Mouse (Mus musculus) CH12.LX (cell line): Measurements from ENCODE around the gene Gm10260. TPM values are rescaled to one million over a fixed set of nuclear protein-coding genes. Genes with fewer than 3 reads are reported as not detected.

Experiments used
- DNase-seq: peaks from one replicate; pipeline ENCODE4 v3.0.0-alpha.2; 2013; ENCODE audit errors: extremely low read depth
- H3K27ac ChIP-seq: 2 replicates; pipeline ENCODE4 v1.5.1; 2012; ENCODE audit warnings: low read depth, mild to moderate bottlenecking, control low read depth, moderate library complexity; ENCODE audit not compliant: insufficient read depth
- H3K27me3 ChIP-seq: replicated peaks from 2 replicates; pipeline ENCODE3; 2012; ENCODE audit warnings: inconsistent platforms
- H3K36me3 ChIP-seq, 2 experiments: replicated peaks in 1 of 2; 2 replicates each; pipeline versions ENCODE3 to v1.6.1; 2012; ENCODE audit warnings: inconsistent platforms in 1 of 2, low read length in 1 of 2, mild to moderate bottlenecking in 1 of 2, mixed read lengths in 1 of 2, moderate library complexity in 1 of 2; ENCODE audit not compliant: control insufficient read depth in 1 of 2, insufficient read depth in 1 of 2
- H3K4me1 ChIP-seq, 2 experiments: 2 replicates each; pipeline ENCODE4 v1.6.1; 2012; ENCODE audit warnings: inconsistent platforms in 1 of 2, moderate library complexity in 1 of 2; ENCODE audit not compliant: insufficient read depth in 2 of 2, control insufficient read depth in 1 of 2
- H3K4me2 ChIP-seq: 2 replicates; pipeline ENCODE4 v1.6.1; 2012; ENCODE audit warnings: low read depth, mild to moderate bottlenecking, control low read depth; ENCODE audit not compliant: poor library complexity, insufficient read depth, severe bottlenecking
- H3K4me3 ChIP-seq, 3 experiments: fragments of 150-350 bp in 1 of 3; sonication (generic) in 1 of 3; replicated peaks in 1 of 3; 2 replicates each; pipeline versions ENCODE3 to v1.5.1; 2011 to 2012; ENCODE audit warnings: low read depth in 2 of 3, low read length in 2 of 3, mild to moderate bottlenecking in 2 of 3, moderate library complexity in 2 of 3, control low read depth in 1 of 3, improper control_type of control experiment in 1 of 3, inconsistent platforms in 1 of 3, mixed read lengths in 1 of 3; ENCODE audit not compliant: poor library complexity in 1 of 3
- H3K79me2 ChIP-seq: replicated peaks from 2 replicates; pipeline ENCODE4 v1.6.1; 2012; ENCODE audit warnings: mild to moderate bottlenecking, moderate library complexity; ENCODE audit not compliant: control insufficient read depth, poor library complexity, insufficient read depth, severe bottlenecking; ENCODE audit errors: extremely low read depth
- H3K9ac ChIP-seq: 2 replicates; pipeline ENCODE4 v1.6.1; 2012; ENCODE audit warnings: low read depth, mild to moderate bottlenecking, control low read depth, moderate library complexity; ENCODE audit not compliant: insufficient read depth
- H3K9me3 ChIP-seq: replicated peaks from 2 replicates; pipeline ENCODE3; 2012; ENCODE audit warnings: low read length, inconsistent platforms, mixed read lengths
- BHLHE40 ChIP-seq: IDR thresholded peaks from 2 replicates; pipeline ENCODE4 v1.6.1; 2011; ENCODE audit warnings: mild to moderate bottlenecking, low read depth, low read length, improper control_type of control experiment
- CHD1 ChIP-seq: IDR thresholded peaks from 2 replicates; pipeline ENCODE4 v1.6.1; 2012; ENCODE audit warnings: low read depth, low read length, improper control_type of control experiment, inconsistent platforms
- CHD2 ChIP-seq: IDR thresholded peaks from 2 replicates; pipeline ENCODE4 v1.6.1; 2011; ENCODE audit warnings: low read length, improper control_type of control experiment
- HCFC1 ChIP-seq: IDR thresholded peaks from 2 replicates; pipeline ENCODE4 v1.6.1; 2012; ENCODE audit warnings: low read depth, mild to moderate bottlenecking, inconsistent platforms, low read length, improper control_type of control experiment
- IRF4 ChIP-seq: IDR thresholded peaks from 2 replicates; pipeline ENCODE4 v1.6.1; 2014; ENCODE audit warnings: low read depth, mild to moderate bottlenecking, inconsistent platforms, low read length, improper control_type of control experiment
- JUN ChIP-seq: IDR thresholded peaks from 2 replicates; pipeline ENCODE4 v1.6.1; 2011; ENCODE audit warnings: low read depth, mild to moderate bottlenecking, low read length, improper control_type of control experiment, moderate library complexity; ENCODE audit not compliant: insufficient read depth
- JUND ChIP-seq: conservative IDR thresholded peaks from 2 replicates; pipeline ENCODE4 v1.6.1; 2011; ENCODE audit warnings: low read depth, low read length, improper control_type of control experiment
- MAX ChIP-seq: IDR thresholded peaks from 2 replicates; pipeline ENCODE4 v1.6.1; 2011; ENCODE audit warnings: low read length, improper control_type of control experiment
- MEF2A ChIP-seq: IDR thresholded peaks from 2 replicates; pipeline ENCODE4 v1.6.1; 2014; ENCODE audit warnings: low read depth, mild to moderate bottlenecking, inconsistent platforms, low read length, improper control_type of control experiment, borderline replicate concordance
- MXI1 ChIP-seq: IDR thresholded peaks from 2 replicates; pipeline ENCODE4 v1.6.1; 2011; ENCODE audit warnings: mild to moderate bottlenecking, low read depth, low read length, improper control_type of control experiment
- MYC ChIP-seq: IDR thresholded peaks from 2 replicates; pipeline ENCODE4 v1.6.1; 2011; ENCODE audit warnings: low read depth, mild to moderate bottlenecking, improper control_type of control experiment, low read length
- NELFE ChIP-seq: IDR thresholded peaks from 2 replicates; pipeline ENCODE4 v1.6.1; 2011; ENCODE audit warnings: low read depth, low read length, improper control_type of control experiment
- POLR2AphosphoS2 ChIP-seq: IDR thresholded peaks from 2 replicates; pipeline ENCODE4 v1.6.1; 2011; ENCODE audit warnings: low read depth, low read length, improper control_type of control experiment
- RAD21 ChIP-seq: IDR thresholded peaks from 2 replicates; pipeline ENCODE4 v1.6.1; 2011; ENCODE audit warnings: low read depth, mild to moderate bottlenecking, low read length, improper control_type of control experiment, moderate library complexity
- SMC3 ChIP-seq: IDR thresholded peaks from 2 replicates; pipeline ENCODE4 v1.6.1; 2011; ENCODE audit warnings: low read depth, low read length, improper control_type of control experiment
- TBP ChIP-seq: conservative IDR thresholded peaks from 2 replicates; pipeline ENCODE4 v1.6.1; 2011; ENCODE audit warnings: low read depth, low read length, improper control_type of control experiment
- UBTF ChIP-seq: IDR thresholded peaks from 2 replicates; pipeline ENCODE4 v1.6.1; 2012; ENCODE audit warnings: low read depth, mild to moderate bottlenecking, inconsistent platforms, low read length, improper control_type of control experiment, moderate library complexity
- USF1 ChIP-seq: IDR thresholded peaks from 2 replicates; pipeline ENCODE4 v1.6.1; 2014; ENCODE audit warnings: low read depth, mild to moderate bottlenecking, inconsistent platforms, low read length, improper control_type of control experiment
- ZKSCAN1 ChIP-seq: IDR thresholded peaks from 2 replicates; pipeline ENCODE4 v1.6.1; 2012; ENCODE audit warnings: low read depth, inconsistent platforms, low read length, improper control_type of control experiment, borderline replicate concordance
- ZMIZ1 ChIP-seq: IDR thresholded peaks from 2 replicates; pipeline ENCODE4 v1.6.1; 2012; ENCODE audit warnings: low read depth, mild to moderate bottlenecking, inconsistent platforms, low read length, improper control_type of control experiment
- ZNF384 ChIP-seq: IDR thresholded peaks from 2 replicates; pipeline ENCODE4 v1.6.1; 2012; ENCODE audit warnings: low read depth, low read length, improper control_type of control experiment, inconsistent platforms
- dilution Hi-C: fragments of 300-500 bp; cut with MboI; formaldehyde crosslinking; loops from 2 replicates; pipeline ENCODE4 v1.14.3; 2020; ENCODE audit warnings: low sequenced_read_pairs; ENCODE audit not compliant: extremely low pct_unique_long_range_greater_than_20kb, extremely low pct_ligation_motif_present
- in situ Hi-C: fragments of 300-500 bp; cut with MboI; formaldehyde crosslinking; loops from 3 replicates; pipeline ENCODE4 v1.14.3; 2019; ENCODE audit warnings: low sequenced_read_pairs, low pct_ligation_motif_present, low pct_unique_long_range_greater_than_20kb, mixed read lengths
- polyA plus RNA-seq: library from polyadenylated mRNA; unstranded; fragments of >175 nt; gene quantifications from 2 replicates; pipeline ENCODE4 v1.2.1, GENCODE M21; 2012; ENCODE audit warnings: low read depth; ENCODE audit not compliant: insufficient read length
- total RNA-seq, 2 experiments: library from RNA; depleted of rRNA; stranded (reverse); fragments of 300-350 nt in 1 of 2; fragments of >200 nt in 1 of 2; gene quantifications; 2 replicates each; pipeline ENCODE4 v1.2.3; 2012 to 2014

Gene Gm10260
- 4,544 and 5,622 TPM in 2 replicates for total RNA-seq (2012; rRNA removed)
- 5,239 and 5,500 TPM in 2 replicates for total RNA-seq (2014; rRNA removed)
- polyA plus RNA-seq = 1,620 and 1,936 TPM in 2 replicates

- DNase-seq = no peak
- Histone ChIP-seq H3K4me2 (no peak within 1 kb of the TSS), H3K9ac (no peak within 1 kb of the TSS), H3K36me3 (no peaks in the 10 kb centered on the region), H3K4me1 (no peaks in the 10 kb centered on the region), H3K9me3 (peaks cover 41% of the 10 kb centered on the region), H3K79me2 (no peaks in the 10 kb centered on the region), H3K27ac (no peak within 1 kb of the TSS), H3K27me3 (no peaks in the 10 kb centered on the region), H3K4me3 (no peak within 1 kb of the TSS)
- no peak for TF ChIP-seq JUND
- TF ChIP-seq MEF2A = no peak
- TF ChIP-seq USF1 = no peak
- no peak for TF ChIP-seq JUN
- TF ChIP-seq TBP = no peak
- no peak for TF ChIP-seq SMC3
- TF ChIP-seq ZNF384 = no peak
- no peak for TF ChIP-seq MYC
- no peak for TF ChIP-seq ZMIZ1
- no peak for TF ChIP-seq HCFC1
- no peak for TF ChIP-seq NELFE
- TF ChIP-seq MAX = no peak
- TF ChIP-seq CHD1 = no peak
- TF ChIP-seq ZKSCAN1 = no peak
- no peak for TF ChIP-seq BHLHE40
- TF ChIP-seq RAD21 = no peak
- in situ Hi-C loops = no loop called here
- dilution Hi-C loops = no loop called here
Measured at GRCm38 (mm10) chr13:97760532-97760931, at the start of gene Gm10260. Gene Gm10260, minus strand, starts transcription at chr13:97760632.

- Histone ChIP-seq H3K27me3 (no peaks in the 10 kb centered on the region), H3K9me3 (peaks cover 21% of the 10 kb centered on the region), H3K27ac (no peak overlapping the region), H3K9ac (no peak overlapping the region), H3K4me3 (no peak overlapping the region), H3K4me1 (no peaks in the 10 kb centered on the region), H3K36me3 (no peaks in the 10 kb centered on the region), H3K4me2 (no peak overlapping the region), H3K79me2 (no peaks in the 10 kb centered on the region)
- in situ Hi-C loops (no loop called here), dilution Hi-C loops (no loop called here)
- no peak for DNase-seq
- TF ChIP-seq MXI1 (no peak), IRF4 (no peak), JUND (no peak), NELFE (no peak), MAX (no peak), POLR2AphosphoS2 (no peak), UBTF (no peak), CHD2 (no peak)
Measured at GRCm38 (mm10) chr13:97809828-97810227, 49.4 kb upstream of the Gm10260 start.
